Mouse (Mus musculus) T-cell, adult 2 months (primary cell): ENCODE measurements around the gene Sars.

Experiments used
- DNase-seq: peaks from one replicate; pipeline ENCODE4 v3.0.0; 2022; ENCODE audit warnings: low spot score

Sars gene

GRCm38 (mm10) chr3:108392299-108392698 lies 52.7 kb downstream of the Sars start:
- DNase-seq, result no peak

- peak; percentile 92 for DNase-seq
Measured at GRCm38 (mm10) chr3:108389111-108389545, 55.9 kb downstream of the Sars start.

GRCm38 (mm10) chr3:108386186-108386585 lies 58.8 kb downstream of the Sars start:
- no peak for DNase-seq

- no peak for DNase-seq
Measured at GRCm38 (mm10) chr3:108384425-108384824, 60.6 kb downstream of the Sars start.

- DNase-seq, result peak; percentile 32
Measured at GRCm38 (mm10) chr3:108383485-108384354, 61.3 kb downstream of the Sars start, which contains the start of gene Psrc1. TSS of gene Psrc1 (plus strand) at chr3:108383839.

GRCm38 (mm10) chr3:108381945-108382875 lies 62.8 kb downstream of the Sars start:
- no peak for DNase-seq

GRCm38 (mm10) chr3:108380695-108381094 lies 64.3 kb downstream of the Sars start:
- no peak for DNase-seq

GRCm38 (mm10) chr3:108378875-108379663 lies 65.9 kb downstream of the Sars start:
- DNase-seq, result no peak
